Mouse (Mus musculus): ENCODE data around the gene Erbb2. TPM values are rescaled to one million over a fixed set of nuclear protein-coding genes. Genes with fewer than 3 reads are reported as not detected.
"Not testable (repeated sequence)": the region's sequence is repeated elsewhere in the genome, so short reads cannot be mapped to it uniquely, and the experiment has no call there.

The Erbb2 gene
- polyA plus RNA-seq, 1 experiment from 2014 or later: 48.0 TPM

- Histone ChIP-seq H3K4me2 (no peak overlapping the region), H3K27me3 (no peaks in the 10 kb centered on the region), H3K4me1 (peaks cover 9% of the 10 kb centered on the region; the same call in 1 of the 2 replicates), H3K9me3 (replicated peaks) (no peaks in the 10 kb centered on the region), H3K27ac (no peak overlapping the region), H3K36me3 (peaks cover 76% of the 10 kb centered on the region), H3K9ac (no peak overlapping the region), H3K4me3 (replicated peaks) (no peak overlapping the region)
- ATAC-seq (replicated peaks; ENCODE audit: low FRiP score): no peak
- 76% methylated on average over 5 of the region's 5 CpGs for WGBS
These were observed 35.5 kb upstream of the Erbb2 start for GRCm38 (mm10) chr11:98376756-98377155.

GRCm38 (mm10) chr11:98377787-98378186 lies 34.5 kb upstream of the Erbb2 start:
- peaks cover 76% of the 10 kb centered on the region for H3K36me3 ChIP-seq
- 84% methylated on average over 11 of the region's 11 CpGs for WGBS

DNA sequence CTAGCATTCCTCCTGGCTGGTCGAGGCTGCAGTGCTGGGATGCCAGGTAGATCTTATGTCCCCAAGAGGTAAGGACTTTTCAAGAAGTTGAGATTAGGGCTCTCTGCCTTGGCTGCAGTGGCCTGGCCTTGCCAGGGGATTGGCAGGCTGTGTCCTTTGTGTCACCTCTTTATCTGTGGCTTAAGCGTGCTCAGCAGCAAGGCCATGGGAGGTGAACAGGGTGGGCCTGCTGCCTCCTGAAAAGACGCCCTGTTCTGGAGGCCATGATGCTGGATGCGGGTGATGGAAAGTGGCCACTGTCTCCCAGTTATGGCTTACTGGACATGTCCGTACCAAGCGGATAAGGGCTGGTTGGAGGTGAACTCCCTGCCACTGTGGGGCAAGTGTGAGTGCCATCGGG lies 32.9 kb upstream of the Erbb2 start:
- Histone ChIP-seq H3K4me1 (peaks cover 18% of the 10 kb centered on the region), H3K4me2 (no peak overlapping the region), H3K27ac (no peak overlapping the region), H3K4me3 (replicated peaks) (no peak overlapping the region), H3K36me3 (peaks cover 67% of the 10 kb centered on the region), H3K9me3 (replicated peaks) (no peaks in the 10 kb centered on the region), H3K27me3 (peaks cover 12% of the 10 kb centered on the region), H3K9ac (no peak overlapping the region)
- 85% methylated on average over 7 of the region's 7 CpGs for WGBS
- no peak for ATAC-seq (replicated peaks; ENCODE audit: low FRiP score)

More at GRCm38 (mm10) chr11:98377787-98378186, 34.5 kb upstream of the Erbb2 start:
- Histone ChIP-seq H3K4me2 (no peak overlapping the region), H3K9me3 (replicated peaks) (no peaks in the 10 kb centered on the region), H3K27ac (no peak overlapping the region), H3K4me1 (0 out of 2 replicates have a peak, but pooled peaks cover 3% of the 10 kb centered on the region), H3K27me3 (no peaks in the 10 kb centered on the region), H3K9ac (no peak overlapping the region), H3K4me3 (replicated peaks) (no peak overlapping the region)
- ATAC-seq (replicated peaks; ENCODE audit: low FRiP score): no peak

GRCm38 (mm10) chr11:98380106-98380505 lies 32.2 kb upstream of the Erbb2 start:
- Histone ChIP-seq H3K4me2 (no peak overlapping the region), H3K36me3 (peaks cover 60% of the 10 kb centered on the region), H3K9me3 (replicated peaks) (no peaks in the 10 kb centered on the region), H3K9ac (no peak overlapping the region), H3K4me3 (replicated peaks) (no peak overlapping the region), H3K4me1 (peaks cover 24% of the 10 kb centered on the region), H3K27ac (no peak overlapping the region), H3K27me3 (peaks cover 19% of the 10 kb centered on the region)
- ATAC-seq (replicated peaks; ENCODE audit: low FRiP score): no peak
- 74% methylated on average over 6 of the region's 6 CpGs for WGBS

- no peak for ATAC-seq (replicated peaks; ENCODE audit: low FRiP score)
- Histone ChIP-seq H3K4me3 (replicated peaks) (no peak overlapping the region), H3K4me2 (no peak overlapping the region), H3K9ac (no peak overlapping the region), H3K36me3 (peaks cover 44% of the 10 kb centered on the region), H3K27me3 (peaks cover 34% of the 10 kb centered on the region), H3K9me3 (replicated peaks) (no peaks in the 10 kb centered on the region), H3K4me1 (peaks cover 35% of the 10 kb centered on the region), H3K27ac (no peak overlapping the region)
- 91% methylated on average over 2 of the region's 2 CpGs for WGBS
These were observed 30.6 kb upstream of the Erbb2 start for GRCm38 (mm10) chr11:98381651-98382050.

DNA sequence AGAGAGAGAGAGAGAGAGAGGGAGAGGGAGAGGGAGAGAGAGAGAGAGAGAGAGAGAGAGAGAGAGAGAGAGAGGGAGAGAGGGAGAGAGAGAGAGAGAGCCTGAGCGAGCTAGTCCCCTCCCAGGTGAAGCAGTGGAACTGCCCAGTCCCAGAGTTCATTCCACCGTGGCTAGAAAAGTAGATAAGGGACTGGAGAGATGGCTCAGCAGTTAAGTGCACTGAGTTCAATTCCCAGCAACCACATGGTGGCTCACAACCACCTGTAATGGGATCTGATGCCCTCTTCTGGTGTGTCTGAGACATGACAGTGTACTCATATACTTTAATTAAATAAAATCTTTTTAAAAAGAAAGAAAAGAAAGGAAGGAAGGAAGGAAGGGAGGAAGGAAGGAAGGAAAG lies 29.9 kb upstream of the Erbb2 start:
- H3K9me3 ChIP-seq (replicated peaks); H3K4me2 ChIP-seq; H3K4me3 ChIP-seq (replicated peaks); H3K9ac ChIP-seq; H3K27ac ChIP-seq; ATAC-seq (replicated peaks; ENCODE audit: low FRiP score): not testable (repeated sequence)
- peaks cover 43% of the 10 kb centered on the region for H3K4me1 ChIP-seq
- WGBS: 36% methylated on average over 2 of the region's 2 CpGs
- H3K27me3 ChIP-seq: peaks cover 42% of the 10 kb centered on the region
- peaks cover 37% of the 10 kb centered on the region for H3K36me3 ChIP-seq

DNA sequence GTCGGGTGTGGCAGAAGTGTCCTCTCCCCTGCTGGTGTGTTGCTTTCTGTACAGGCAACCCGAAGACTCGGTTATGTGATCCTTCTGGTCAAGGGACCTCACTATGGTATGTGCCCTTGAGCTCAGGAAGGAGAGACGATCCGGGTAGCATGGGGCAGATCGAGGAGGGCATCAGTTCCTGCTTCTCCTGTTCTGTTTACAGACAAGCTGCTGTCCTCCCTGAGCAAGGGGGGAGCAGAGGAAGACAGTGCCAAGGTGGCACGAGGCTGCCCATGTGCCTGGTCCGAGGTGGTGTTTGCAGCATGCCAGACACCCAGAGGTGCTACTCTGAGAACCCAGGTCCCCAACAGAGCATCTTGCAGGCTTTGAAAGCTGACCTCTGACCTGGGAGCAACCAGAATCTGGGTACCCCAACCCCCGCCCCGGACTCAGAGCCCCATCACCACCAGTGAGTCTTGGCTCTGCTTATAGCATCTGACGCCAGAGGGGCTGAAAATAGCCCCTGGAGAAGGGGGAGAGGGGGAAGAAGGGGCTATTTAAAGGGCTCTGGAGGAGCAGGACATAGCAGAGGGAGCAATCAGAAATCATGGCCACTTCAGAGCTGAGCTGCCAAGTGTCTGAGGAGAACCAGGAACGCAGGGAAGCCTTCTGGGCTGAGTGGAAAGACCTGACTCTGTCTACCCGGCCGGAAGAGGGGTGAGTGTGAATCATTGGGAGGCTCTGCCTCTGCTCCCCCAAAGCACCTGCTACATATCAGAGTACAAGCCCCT lies 28.8 kb upstream of the Erbb2 start, which contains the start of gene Tcap:
Gene Tcap, plus strand, starts transcription at position 551 of the 770 bp plus-strand sequence.
- Histone ChIP-seq H3K4me1 (peaks cover 53% of the 10 kb centered on the region), H3K9me3 (replicated peaks) (no peaks in the 10 kb centered on the region), H3K4me3 (replicated peaks) (no peak within 1 kb of the TSS), H3K27ac (peak within 1 kb of the TSS; percentile 69), H3K4me2 (no peak within 1 kb of the TSS), H3K36me3 (peaks cover 26% of the 10 kb centered on the region), H3K9ac (no peak within 1 kb of the TSS), H3K27me3 (peaks cover 51% of the 10 kb centered on the region)
- WGBS: 48% methylated on average over 14 of the region's 14 CpGs
- ATAC-seq (replicated peaks; ENCODE audit: low FRiP score): peak; percentile 27; the same call in 1 of the 2 replicates

GRCm38 (mm10) chr11:98384216-98384615 lies 28.1 kb upstream of the Erbb2 start:
- no peak overlapping the region for H3K4me2 ChIP-seq
- 77% methylated on average over 20 of the region's 20 CpGs for WGBS
- no peak for ATAC-seq (replicated peaks; ENCODE audit: low FRiP score)
- peaks cover 61% of the 10 kb centered on the region for H3K4me1 ChIP-seq
- H3K4me3 ChIP-seq (replicated peaks): no peak overlapping the region
- H3K36me3 ChIP-seq: peaks cover 19% of the 10 kb centered on the region
- peaks cover 51% of the 10 kb centered on the region for H3K27me3 ChIP-seq
- H3K9me3 ChIP-seq (replicated peaks): no peaks in the 10 kb centered on the region
- H3K27ac ChIP-seq: peak overlapping the region; percentile 69
- no peak overlapping the region for H3K9ac ChIP-seq

DNA sequence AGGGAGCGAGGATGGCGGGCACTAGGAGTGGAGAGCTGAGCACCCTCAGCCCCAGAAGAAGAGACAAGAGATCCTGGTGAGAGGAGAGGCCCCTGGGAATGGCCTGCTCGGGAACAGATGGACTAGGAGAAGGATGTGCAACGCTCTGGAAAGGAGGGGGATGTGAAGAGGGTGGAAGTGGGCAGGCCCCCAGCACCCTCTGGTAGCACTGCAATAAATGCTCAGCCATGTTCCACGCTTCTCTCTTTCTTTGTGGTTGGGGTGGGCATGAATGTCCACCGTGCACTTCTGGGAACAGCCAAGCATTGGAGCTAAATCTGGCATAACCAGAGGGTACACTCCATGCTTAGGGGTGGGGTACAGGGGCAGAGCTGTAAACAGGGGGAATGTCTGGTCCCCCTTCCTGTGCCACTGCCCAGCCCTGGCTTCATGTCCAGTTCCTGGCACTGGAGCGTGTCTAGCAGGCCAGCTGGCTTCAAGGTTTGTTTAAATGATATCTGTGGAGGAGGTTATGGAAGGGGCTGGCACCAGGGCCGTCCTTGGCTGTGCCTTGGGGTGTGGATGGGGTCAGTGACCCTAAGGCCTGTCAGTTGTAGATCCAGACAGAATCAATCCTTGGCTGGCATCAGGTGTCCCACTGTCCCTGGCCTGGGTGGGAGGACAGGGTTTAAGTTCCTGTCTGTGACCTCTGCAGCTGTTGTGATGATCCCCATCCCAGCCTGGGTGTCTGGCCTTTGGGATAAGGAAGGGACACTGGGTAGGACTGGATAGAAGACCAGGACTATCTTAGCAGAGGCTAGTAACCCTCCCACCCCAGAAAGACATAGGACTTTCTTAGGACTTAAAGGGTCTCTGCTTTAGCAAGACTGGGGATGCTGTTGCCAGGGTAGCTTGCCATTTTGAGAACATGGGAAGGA lies 27.3 kb upstream of the Erbb2 start:
- H3K4me3 ChIP-seq (replicated peaks): no peak overlapping the region
- peaks cover 54% of the 10 kb centered on the region for H3K27me3 ChIP-seq
- peak overlapping the region; percentile 69 for H3K27ac ChIP-seq
- WGBS: 45% methylated on average over 8 of the region's 8 CpGs
- no peaks in the 10 kb centered on the region for H3K9me3 ChIP-seq (replicated peaks)
- no peak overlapping the region for H3K4me2 ChIP-seq
- peaks cover 62% of the 10 kb centered on the region for H3K4me1 ChIP-seq
- no peak overlapping the region for H3K9ac ChIP-seq
- peaks cover 11% of the 10 kb centered on the region for H3K36me3 ChIP-seq
- ATAC-seq (replicated peaks; ENCODE audit: low FRiP score): peak; percentile 28

- Histone ChIP-seq H3K4me3 (replicated peaks) (no peak within 1 kb of the TSS), H3K9me3 (replicated peaks) (no peaks in the 10 kb centered on the region), H3K4me1 (peaks cover 62% of the 10 kb centered on the region), H3K27ac (peak within 1 kb of the TSS; percentile 69; the same call in 1 of the 2 replicates), H3K9ac (peak within 1 kb of the TSS; percentile 26; the same call in 1 of the 2 replicates), H3K36me3 (peaks cover 2% of the 10 kb centered on the region), H3K4me2 (peak within 1 kb of the TSS; percentile 20; the same call in 1 of the 2 replicates), H3K27me3 (peaks cover 62% of the 10 kb centered on the region)
- ATAC-seq (replicated peaks; ENCODE audit: low FRiP score): no peak
- 45% methylated on average over 25 of the region's 25 CpGs for WGBS
These were observed 26.4 kb upstream of the Erbb2 start, which contains the start of gene Pnmt for GRCm38 (mm10) chr11:98385638-98386585. TSS of gene Pnmt (plus strand) at chr11:98386450.

DNA sequence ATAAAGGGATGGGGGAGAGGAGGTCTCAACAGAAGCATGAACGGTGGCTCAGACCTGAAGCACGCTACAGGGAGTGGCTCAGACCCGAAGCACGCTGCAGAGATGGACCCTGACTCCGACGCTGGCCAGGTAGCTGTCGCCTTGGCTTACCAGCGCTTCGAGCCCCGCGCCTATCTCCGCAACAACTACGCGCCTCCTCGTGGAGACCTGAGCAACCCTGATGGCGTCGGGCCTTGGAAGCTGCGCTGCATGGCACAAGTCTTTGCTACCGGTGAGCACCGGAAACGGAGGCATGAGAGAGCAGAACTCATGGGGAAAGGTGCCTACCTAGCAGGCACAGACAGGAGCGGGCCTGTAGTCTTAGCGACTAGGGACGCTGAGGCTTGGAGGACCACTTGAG lies 25.7 kb upstream of the Erbb2 start:
- 16% methylated on average over 24 of the region's 24 CpGs for WGBS
- Histone ChIP-seq H3K4me1 (peaks cover 66% of the 10 kb centered on the region), H3K36me3 (no peaks in the 10 kb centered on the region), H3K4me2 (peak overlapping the region; percentile 20; the same call in 1 of the 2 replicates), H3K9ac (peak overlapping the region; percentile 26; the same call in 1 of the 2 replicates), H3K4me3 (replicated peaks) (no peak overlapping the region), H3K9me3 (replicated peaks) (no peaks in the 10 kb centered on the region), H3K27ac (no peak overlapping the region), H3K27me3 (peaks cover 68% of the 10 kb centered on the region)
- no peak for ATAC-seq (replicated peaks; ENCODE audit: low FRiP score)
